Mouse (Mus musculus) heart, postnatal 0 days (tissue): ENCODE results near the gene Map3k19.

ENCODE experiments used
- CTCF ChIP-seq: IDR thresholded peaks from 2 replicates; pipeline ENCODE4 v1.5.1; 2016; ENCODE audit warnings: antibody characterized with exemption, control low read depth, low read depth
- EP300 ChIP-seq: IDR thresholded peaks from 2 replicates; pipeline ENCODE4 v1.6.1; 2016; ENCODE audit warnings: antibody characterized with exemption, low read depth

DNA sequence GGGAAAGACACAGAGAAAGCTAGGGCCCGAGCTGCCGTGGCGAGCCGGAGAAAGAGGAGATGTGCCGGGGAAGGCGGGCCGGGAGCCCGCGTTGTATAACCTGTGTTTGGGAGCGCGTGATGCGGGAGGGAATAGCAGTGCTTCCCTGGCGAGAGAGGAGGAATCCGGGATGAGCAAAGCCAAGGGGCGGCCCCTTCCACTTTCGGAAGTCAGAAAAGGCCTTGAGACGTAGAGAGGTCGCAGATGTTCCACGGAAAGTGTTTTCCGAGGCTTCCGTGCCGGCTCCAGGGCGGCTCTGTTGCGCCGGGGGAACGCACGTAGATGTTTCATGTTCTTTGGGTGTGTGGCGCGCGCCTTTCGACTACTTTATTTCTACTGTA, 80.3 kb downstream of the Map3k19 start:
- no peak for TF ChIP-seq CTCF
- TF ChIP-seq EP300 = no peak
